Mouse (Mus musculus): Measurements from ENCODE around the gene Rhbg.

Rhbg gene

GRCm38 (mm10) chr3:88229526-88229925 lies 25.0 kb downstream of the Rhbg start:
- DNase-seq (ENCODE audit: low spot score in 2 of 2) = no peak

DNA sequence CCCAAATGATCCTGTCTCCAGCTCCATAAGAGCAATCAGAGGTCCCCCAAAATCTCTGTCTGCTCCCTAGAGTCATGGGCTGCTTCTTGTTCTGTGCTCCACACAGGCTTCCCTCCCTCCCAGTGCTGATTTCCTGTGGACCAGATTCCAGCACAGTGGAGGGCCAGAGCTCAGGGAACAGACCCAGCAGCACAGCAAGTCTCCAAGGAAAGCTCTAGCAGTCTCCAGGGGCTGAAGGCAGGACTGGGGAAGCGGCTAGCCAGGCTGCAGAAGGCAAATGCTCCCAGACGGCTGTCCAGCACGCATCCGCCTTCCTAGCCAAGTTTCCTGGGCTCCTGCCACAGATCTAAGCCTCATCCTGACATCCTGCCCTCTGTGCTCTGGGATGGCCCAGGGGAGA lies 25.6 kb downstream of the Rhbg start:
- no peak for DNase-seq (ENCODE audit: low spot score in 2 of 2)

DNA sequence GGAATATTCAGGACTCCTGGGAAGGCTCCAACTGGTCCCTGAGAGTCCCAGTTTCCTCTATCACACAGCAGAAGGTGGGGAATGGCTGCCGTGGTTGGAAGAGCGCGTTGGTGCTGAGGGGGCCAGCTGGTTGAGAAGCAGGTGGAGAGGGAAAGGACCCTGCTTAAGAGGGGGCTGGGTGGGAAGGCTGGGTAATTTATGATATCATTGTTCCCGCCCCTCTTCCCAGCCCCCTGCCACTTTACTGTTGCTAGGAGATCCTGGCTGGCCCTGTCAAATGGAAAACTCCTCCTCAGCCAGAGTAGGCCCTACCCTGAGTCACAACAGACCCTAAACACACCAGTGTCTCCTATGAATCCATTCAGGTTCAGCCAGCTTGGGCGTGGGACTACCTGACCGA lies 26.5 kb downstream of the Rhbg start:
- no peak for DNase-seq (ENCODE audit: low spot score in 2 of 2)

DNA sequence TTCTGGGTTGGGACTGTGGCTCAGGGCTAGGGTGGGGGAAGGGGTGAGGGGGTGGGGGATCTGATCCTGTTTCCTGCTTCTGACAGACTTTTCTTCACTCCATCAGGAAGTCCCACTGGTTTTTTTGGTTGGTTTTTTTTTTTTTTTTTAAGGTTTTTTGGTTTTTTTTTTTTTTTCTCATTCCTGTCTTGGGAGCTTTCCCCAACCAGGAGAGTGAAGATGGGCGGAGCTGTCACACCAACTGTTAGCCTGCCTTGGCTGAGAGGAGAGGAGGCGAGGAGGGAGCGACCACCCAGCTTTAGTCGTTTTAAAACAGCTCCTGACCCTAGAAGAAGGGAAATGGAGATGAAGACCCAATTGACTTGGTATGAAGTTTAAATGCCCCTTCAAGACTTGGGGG lies 27.2 kb downstream of the Rhbg start:
- DNase-seq (ENCODE audit: low spot score in 2 of 2) = no peak

DNA sequence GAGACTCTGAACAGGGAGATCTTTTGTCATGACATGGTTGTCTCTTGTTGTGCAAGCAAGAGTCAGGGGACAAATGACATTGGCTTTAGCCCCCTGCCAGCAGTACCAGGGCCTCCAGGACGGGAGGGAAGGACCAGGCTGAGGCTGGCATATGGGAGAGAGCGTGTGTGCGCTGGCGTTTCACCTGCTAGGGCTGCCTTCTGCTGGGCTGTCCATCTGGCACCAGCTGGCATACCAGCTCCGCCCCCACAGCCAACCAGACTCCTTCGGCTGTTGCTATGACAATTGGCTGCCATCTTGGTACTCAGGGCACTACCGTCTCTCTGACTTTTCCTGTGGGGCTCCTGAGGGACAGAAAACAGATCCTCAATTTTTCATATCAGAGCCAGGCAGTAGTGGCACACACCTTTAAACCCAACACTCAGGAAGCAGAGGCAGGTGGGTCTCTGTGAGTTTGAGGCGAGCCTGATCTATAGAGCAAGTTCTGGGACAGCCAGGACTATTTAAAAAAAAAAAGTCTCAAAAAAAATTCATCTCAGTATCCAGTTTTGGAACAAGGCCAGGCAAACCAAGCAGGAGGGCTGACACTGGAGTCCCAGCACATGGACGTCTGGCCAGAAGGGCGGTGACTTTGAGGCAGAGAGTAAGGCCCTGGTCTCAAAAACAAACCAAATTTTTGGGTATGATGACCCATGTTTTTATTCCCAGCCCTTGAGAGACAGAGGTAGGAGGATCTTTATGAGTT lies 28.2 kb downstream of the Rhbg start:
- DNase-seq (ENCODE audit: low spot score in 2 of 2) = no peak

DNA sequence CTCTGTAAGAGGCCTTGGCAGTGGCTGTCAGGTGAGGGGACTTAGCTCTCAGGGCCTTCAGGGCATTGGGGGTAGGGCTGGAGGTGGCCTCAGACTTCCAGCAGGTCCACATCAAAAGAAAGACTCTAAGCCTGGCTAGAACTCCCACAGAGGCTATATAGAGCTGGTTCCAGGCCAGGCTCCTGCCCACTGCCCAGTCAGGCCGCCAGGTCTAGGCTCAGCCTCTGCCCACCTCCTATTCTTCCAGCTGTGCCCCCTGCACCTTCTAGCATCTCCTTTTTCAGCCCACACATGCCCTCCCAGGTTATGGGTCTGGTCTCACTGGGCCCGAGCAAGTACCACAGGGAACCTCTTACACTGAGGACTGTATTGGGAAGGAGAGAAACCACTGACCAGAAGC lies 29.6 kb downstream of the Rhbg start:
- no peak for DNase-seq (ENCODE audit: low spot score in 2 of 2)

GRCm38 (mm10) chr3:88222446-88222845 lies 32.1 kb downstream of the Rhbg start:
- no peak for DNase-seq (ENCODE audit: low spot score in 2 of 2)

DNA sequence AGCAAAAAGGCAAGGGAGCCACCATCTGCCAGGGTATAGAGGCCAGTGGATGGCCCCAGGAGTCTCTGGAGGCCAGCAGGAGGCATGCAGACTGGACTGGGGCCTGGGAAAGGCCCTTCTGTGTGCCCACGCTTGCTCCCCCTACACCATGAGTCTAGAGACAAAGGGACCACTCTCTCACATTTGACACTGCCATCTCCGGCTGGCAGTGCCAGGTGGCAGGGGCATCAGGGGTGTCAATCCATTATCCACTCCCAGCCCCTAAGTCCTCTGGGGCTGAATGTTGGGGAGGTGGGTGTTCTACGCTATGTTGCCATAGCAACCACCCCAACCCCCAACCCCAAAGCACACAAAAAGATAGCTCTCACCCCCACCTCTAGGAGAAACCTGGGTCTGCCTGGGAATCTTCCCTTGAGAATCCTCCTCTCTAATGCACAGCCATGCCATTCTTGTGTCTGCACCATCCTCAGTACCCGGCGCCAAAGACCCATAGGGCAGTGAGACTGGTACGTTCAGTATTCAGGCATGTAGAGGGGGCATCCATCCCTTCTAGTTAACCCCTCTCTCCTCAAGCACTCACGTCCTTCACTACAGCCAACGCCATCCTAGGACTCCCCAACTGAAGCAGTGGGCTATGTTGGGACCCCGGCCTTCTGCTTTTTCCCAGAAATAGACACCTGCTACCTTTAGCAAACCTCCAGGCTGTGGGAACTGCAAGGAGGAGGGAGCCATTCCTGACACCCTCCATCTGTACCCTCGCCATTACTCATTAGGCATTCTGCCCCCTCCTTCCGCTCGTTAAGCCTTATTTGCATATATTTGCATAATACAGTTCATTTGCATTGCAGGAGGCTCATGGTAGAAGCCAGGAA lies 32.8 kb downstream of the Rhbg start:
- DNase-seq (ENCODE audit: low spot score in 2 of 2) = no peak

DNA sequence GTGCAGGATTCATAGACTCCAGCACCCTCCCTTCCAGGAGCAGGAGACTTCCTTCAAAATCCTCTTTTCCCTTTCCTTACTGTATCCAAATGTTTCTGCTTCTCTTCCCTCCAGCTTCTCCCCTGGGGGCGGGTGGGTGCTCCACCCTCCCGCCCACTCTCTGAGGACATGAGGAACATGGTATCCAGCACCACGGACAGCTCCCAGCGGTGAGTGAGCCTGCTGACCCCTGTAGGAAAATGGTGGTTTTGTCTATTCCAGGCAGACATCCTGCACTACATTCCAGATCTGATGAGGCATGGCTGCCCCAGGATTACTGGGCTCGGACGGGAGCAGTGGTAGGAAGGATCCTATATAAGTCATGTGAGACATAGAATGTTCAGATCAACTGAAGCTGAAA lies 33.7 kb downstream of the Rhbg start:
- peak; percentile 56 to 82 for DNase-seq (ENCODE audit: low spot score in 2 of 2)

DNA sequence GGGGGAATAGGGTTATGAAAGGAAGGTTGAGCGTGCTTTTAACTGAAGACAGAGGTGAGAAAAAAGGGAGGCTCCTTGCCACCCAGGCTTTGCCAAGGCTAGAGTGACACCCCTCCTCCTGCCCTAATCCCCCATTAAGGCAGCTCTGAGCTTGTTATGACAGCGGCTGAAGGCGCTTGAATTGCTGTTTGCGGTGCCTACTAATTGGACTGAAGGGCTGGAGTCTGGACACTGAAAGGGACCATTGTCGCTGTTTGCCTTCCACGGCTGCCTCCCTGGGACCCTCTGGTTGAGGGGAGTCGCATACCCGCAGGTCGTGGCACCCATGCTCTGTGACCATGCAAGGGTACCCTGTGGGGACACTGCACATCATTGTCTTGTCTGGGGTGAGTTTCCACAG lies 34.6 kb downstream of the Rhbg start:
- DNase-seq (ENCODE audit: low spot score in 2 of 2) = no peak

- no peak for DNase-seq (ENCODE audit: low spot score in 2 of 2)
Observed at GRCm38 (mm10) chr3:88217679-88218078, 36.8 kb downstream of the Rhbg start.

- no peak for DNase-seq (ENCODE audit: low spot score in 2 of 2)
Observed at GRCm38 (mm10) chr3:88216534-88217326, 37.8 kb downstream of the Rhbg start.

GRCm38 (mm10) chr3:88216116-88216515 lies 38.4 kb downstream of the Rhbg start:
- no peak for DNase-seq (ENCODE audit: low spot score in 2 of 2)

GRCm38 (mm10) chr3:88215553-88216004 lies 38.9 kb downstream of the Rhbg start:
- DNase-seq (ENCODE audit: low spot score in 2 of 2) = no peak

DNA sequence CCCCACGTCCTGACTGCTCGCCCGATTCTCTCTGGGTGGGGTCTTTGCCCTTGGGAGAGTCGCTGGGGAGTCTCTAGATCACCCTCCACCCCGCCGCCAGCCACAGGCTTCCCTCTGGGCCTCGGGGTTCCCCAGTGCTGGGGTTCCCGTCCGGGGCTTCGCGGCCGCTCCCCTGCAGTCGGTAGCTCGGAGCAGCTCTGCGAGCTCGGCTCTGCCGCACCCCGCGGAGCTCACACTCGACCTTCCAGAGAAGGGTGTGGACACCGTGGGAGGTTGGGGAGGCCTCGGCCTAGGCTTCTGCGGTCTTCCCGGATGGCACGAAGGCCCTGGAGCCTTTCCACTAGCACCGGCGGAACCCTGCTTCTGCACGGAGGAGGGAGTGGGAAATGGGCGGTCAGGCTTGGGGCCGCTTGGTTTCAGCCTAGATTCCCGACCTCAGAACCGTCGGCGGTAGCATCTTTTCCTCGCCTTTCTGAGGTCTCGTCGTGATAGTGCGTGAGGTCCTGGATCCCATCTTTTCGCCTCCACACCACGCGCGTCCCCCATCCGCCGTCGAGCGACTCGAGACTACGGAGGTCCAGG lies 39.4 kb downstream of the Rhbg start:
- peak in 1 of 2 experiments; percentile 68 for DNase-seq (ENCODE audit: low spot score in 2 of 2)

- DNase-seq (ENCODE audit: low spot score in 2 of 2) = no peak
Observed at GRCm38 (mm10) chr3:88214197-88214938, 40.1 kb downstream of the Rhbg start.

DNA sequence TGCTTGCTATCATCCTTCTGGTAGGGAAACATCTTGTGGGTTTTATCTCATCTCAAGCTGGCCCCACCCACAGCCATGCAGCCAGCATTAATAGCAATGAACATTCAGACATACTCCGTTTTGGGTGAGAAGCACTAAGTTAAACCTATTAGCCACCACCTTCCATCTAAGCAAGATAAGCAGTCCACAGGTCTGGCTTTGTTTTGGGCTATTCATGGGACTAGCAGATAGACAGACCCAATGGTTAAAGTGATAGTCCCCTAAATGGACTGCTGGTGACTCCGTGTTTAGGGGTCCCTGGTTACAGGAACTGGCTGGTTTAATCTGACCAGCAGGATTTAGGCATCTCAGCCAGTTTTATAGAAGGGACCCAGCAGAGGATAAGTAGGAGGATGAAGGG lies 41.5 kb downstream of the Rhbg start:
- DNase-seq (ENCODE audit: low spot score in 2 of 2) = no peak

- no peak for DNase-seq (ENCODE audit: low spot score in 2 of 2)
Observed at GRCm38 (mm10) chr3:88212356-88212755, 42.2 kb downstream of the Rhbg start.

DNA sequence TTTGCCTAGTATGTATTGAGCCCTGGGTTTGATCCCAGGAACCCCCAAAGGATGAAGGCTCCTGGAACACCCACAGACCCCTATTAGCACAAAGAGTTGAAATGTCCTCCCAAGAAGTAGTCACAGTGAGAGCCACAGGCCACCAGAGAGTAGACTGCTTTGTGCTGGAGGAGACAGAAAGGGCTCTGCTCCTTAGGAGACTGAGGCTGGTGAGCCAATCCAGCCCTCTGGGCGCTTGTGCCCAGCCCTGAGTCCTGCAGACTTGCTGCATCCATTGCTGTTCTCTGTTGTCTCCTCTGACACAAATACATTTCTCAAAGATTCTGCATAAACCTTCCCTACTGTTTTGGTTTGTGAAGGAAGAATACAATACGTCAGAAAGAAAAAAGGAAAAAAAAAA lies 43.6 kb downstream of the Rhbg start:
- DNase-seq (ENCODE audit: low spot score in 2 of 2) = no peak

DNA sequence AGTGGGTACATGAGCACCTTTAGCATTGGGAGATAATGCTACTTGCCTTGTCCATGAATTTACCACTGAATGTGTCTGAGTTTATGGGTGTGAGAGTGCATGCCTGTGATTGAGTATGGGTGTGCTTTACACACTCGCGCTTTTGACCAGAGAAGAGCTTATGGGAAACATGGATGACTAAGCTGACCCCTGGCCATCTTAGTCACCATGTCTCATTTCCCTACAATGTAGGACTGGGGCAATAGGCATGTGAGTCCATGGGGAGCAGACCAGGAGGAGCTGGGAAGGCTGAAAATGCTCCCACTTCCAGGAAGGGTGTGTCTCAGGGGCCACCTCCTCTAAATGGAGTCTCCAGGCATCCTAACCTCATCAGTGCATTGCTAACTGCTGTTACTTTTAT lies 44.4 kb downstream of the Rhbg start:
- no peak for DNase-seq (ENCODE audit: low spot score in 2 of 2)

- DNase-seq (ENCODE audit: low spot score in 2 of 2) = no peak
Observed at GRCm38 (mm10) chr3:88209306-88209705, 45.2 kb downstream of the Rhbg start.
